Mouse (Mus musculus): Measurements from ENCODE around the gene Ltbp1. TPM values are rescaled to one million over a fixed set of nuclear protein-coding genes. Genes with fewer than 3 reads are reported as not detected.

The Ltbp1 gene
- polyA plus RNA-seq, 1 experiment from 2014 or later, result 53.9 TPM

DNA sequence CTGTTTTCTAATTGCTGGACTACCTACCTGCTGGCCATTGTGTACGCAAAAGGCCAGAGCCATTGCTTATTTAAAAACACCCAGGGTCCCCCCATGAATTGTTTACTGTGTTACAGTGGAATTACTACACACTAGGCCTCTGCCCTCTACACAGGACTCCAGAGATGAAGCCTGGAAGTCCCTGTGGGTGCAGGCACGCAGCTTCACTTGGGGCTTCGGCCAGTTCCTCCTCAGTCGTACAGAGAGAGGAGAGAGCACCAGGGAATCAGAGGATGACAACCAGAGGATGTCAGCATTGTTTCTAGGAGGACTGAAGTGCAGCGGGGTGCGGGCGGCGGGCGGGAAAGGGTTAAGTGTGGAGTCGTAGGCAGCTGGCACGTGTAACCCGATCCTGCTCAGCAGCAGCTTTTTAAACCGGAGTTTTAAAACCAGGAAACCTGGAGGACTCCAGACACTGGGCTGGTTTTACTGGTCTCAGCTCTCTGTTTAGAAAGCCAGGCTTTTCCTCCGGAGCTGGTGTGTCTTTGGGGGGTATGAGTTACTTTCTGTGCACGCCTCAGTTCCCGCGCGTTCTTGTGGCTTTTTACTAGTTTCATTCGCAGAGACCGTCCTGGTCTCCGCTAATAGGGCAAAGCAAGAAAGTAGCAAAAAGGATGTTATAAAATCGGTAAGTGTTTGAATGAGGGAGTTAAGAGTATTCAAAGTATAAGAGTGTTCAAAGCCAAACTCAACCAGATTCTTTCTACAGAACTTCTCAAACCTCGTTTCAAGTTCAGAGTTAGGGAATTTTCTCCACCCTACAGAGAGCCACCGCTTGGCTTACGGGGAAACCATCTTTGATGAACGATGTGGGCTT, 11.4 kb upstream of the Ltbp1 start:
- WGBS, result 2% methylated on average over 26 of the region's 26 CpGs

DNA sequence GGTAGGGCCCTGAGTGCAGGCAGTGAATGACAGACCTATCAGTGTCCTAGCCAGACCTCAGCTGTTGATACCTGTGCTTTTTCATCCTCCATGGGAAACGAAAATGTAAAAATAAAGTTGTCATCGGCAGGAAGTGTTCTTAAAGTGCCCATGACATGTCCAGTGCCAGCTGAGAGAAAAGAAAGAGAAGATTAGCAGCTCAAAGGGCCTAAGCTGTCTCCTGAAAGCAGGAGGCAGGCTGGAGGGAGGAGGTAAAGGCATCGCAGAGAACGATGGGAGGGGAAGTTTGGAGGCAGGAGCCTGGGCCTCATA, 10.8 kb upstream of the Ltbp1 start:
- DNase-seq (ENCODE audit: low spot score), result no peak
- H3K36me3 ChIP-seq (ENCODE audit: control insufficient read depth, insufficient read depth, low read length), result no peaks in the 10 kb centered on the region
- no peaks in the 10 kb centered on the region for H3K27me3 ChIP-seq (replicated peaks; ENCODE audit: control insufficient read depth, insufficient read depth, low read length)
- H3K27ac ChIP-seq (replicated peaks; ENCODE audit: low read depth, low read length), result peak overlapping the region; percentile 86
- WGBS, result 1% methylated on average over 4 of the region's 4 CpGs
- H3K4me1 ChIP-seq (ENCODE audit: control insufficient read depth, insufficient read depth, low read length), result peaks cover 18% of the 10 kb centered on the region
- peak overlapping the region; percentile 35 for H3K4me3 ChIP-seq (ENCODE audit: low read depth, low read length)
- peak overlapping the region; percentile 62 for H3K4me2 ChIP-seq (ENCODE audit: low read depth, low read length)
- peak; percentile 70 for ATAC-seq (ENCODE audit: low read depth)
- H3K9me3 ChIP-seq (ENCODE audit: control insufficient read depth, low read length), result peaks cover 8% of the 10 kb centered on the region; the same call in 1 of the 2 replicates
- peak overlapping the region; percentile 51 for H3K9ac ChIP-seq (ENCODE audit: low read depth, low read length)

More for the DNA sequence above, 11.4 kb upstream of the Ltbp1 start:
- H3K4me3 ChIP-seq (ENCODE audit: low read depth, low read length), result peak overlapping the region; percentile 35
- H3K9me3 ChIP-seq (ENCODE audit: control insufficient read depth, low read length), result peaks cover 8% of the 10 kb centered on the region; the same call in 1 of the 2 replicates
- peak overlapping the region; percentile 86 for H3K27ac ChIP-seq (replicated peaks; ENCODE audit: low read depth, low read length)
- H3K9ac ChIP-seq (ENCODE audit: low read depth, low read length), result peak overlapping the region; percentile 51
- no peaks in the 10 kb centered on the region for H3K36me3 ChIP-seq (ENCODE audit: control insufficient read depth, insufficient read depth, low read length)
- peak; percentile 94 for DNase-seq (ENCODE audit: low spot score)
- peak overlapping the region; percentile 62 for H3K4me2 ChIP-seq (ENCODE audit: low read depth, low read length)
- peaks cover 18% of the 10 kb centered on the region for H3K4me1 ChIP-seq (ENCODE audit: control insufficient read depth, insufficient read depth, low read length)
- peak; percentile 95 for ATAC-seq (ENCODE audit: low read depth)
- no peaks in the 10 kb centered on the region for H3K27me3 ChIP-seq (replicated peaks; ENCODE audit: control insufficient read depth, insufficient read depth, low read length)

DNA sequence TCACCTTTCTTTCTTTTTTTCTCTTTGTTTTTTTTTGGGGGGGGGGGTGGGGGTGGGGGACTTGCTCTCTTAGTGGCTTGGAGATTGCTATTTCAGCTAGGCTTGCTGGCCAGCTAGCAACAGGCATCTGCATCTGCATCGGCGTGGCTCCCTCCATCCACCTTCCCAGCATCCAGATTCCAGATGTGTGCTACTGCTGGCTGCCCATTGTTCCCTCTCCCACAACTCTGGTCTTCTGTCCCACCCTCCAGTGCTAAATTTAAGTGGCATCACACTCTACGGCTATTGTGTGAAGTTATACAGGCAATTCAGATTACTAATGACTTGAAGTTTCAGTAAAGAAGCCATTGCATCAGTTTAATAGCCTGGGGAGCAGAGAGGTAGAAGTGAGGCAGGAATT, 10.1 kb upstream of the Ltbp1 start:
- 0 out of 2 replicates have a peak, but pooled peaks cover 3% of the 10 kb centered on the region for H3K9me3 ChIP-seq (ENCODE audit: control insufficient read depth, low read length)
- WGBS, result 29% methylated on average over 3 of the region's 3 CpGs
- H3K27me3 ChIP-seq (replicated peaks; ENCODE audit: control insufficient read depth, insufficient read depth, low read length), result no peaks in the 10 kb centered on the region
- H3K4me2 ChIP-seq (ENCODE audit: low read depth, low read length), result no peak overlapping the region
- H3K27ac ChIP-seq (replicated peaks; ENCODE audit: low read depth, low read length), result peak overlapping the region; percentile 86
- ATAC-seq (ENCODE audit: low read depth) (no peak), DNase-seq (ENCODE audit: low spot score) (no peak)
- no peaks in the 10 kb centered on the region for H3K36me3 ChIP-seq (ENCODE audit: control insufficient read depth, insufficient read depth, low read length)
- no peak overlapping the region for H3K4me3 ChIP-seq (ENCODE audit: low read depth, low read length)
- H3K9ac ChIP-seq (ENCODE audit: low read depth, low read length), result peak overlapping the region; percentile 51; the same call in 1 of the 2 replicates
- peaks cover 18% of the 10 kb centered on the region for H3K4me1 ChIP-seq (ENCODE audit: control insufficient read depth, insufficient read depth, low read length)

DNA sequence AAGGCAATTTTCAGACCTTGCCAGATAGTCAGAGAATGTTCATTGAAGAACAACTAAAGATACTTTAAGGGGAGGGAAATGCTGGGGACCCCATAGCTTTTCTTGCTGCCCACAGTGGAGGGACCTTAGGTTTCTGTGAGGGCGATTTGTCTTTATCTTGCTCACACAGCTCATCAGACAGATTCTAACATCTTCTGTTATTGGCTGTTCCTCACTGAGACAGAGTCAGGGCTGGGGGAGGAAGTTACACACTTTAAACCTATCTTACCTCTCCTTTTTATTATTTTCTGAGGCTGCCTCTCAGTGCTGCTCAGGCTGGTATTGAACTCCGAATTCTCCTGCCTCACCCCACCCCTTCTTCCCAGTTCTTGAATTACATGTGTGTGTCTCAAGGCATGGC, 5.3 kb upstream of the Ltbp1 start:
- Histone ChIP-seq H3K4me3 (ENCODE audit: low read depth, low read length) (no peak overlapping the region), H3K4me2 (ENCODE audit: low read depth, low read length) (no peak overlapping the region), H3K9ac (ENCODE audit: low read depth, low read length) (no peak overlapping the region), H3K27ac (replicated peaks; ENCODE audit: low read depth, low read length) (no peak overlapping the region), H3K27me3 (replicated peaks; ENCODE audit: control insufficient read depth, insufficient read depth, low read length) (no peaks in the 10 kb centered on the region), H3K9me3 (ENCODE audit: control insufficient read depth, low read length) (0 out of 2 replicates have a peak, but pooled peaks cover 3% of the 10 kb centered on the region), H3K36me3 (ENCODE audit: control insufficient read depth, insufficient read depth, low read length) (no peaks in the 10 kb centered on the region), H3K4me1 (ENCODE audit: control insufficient read depth, insufficient read depth, low read length) (peaks cover 4% of the 10 kb centered on the region)
- ATAC-seq (ENCODE audit: low read depth) (no peak), DNase-seq (ENCODE audit: low spot score) (no peak)
- 77% methylated on average over 2 of the region's 2 CpGs for WGBS

DNA sequence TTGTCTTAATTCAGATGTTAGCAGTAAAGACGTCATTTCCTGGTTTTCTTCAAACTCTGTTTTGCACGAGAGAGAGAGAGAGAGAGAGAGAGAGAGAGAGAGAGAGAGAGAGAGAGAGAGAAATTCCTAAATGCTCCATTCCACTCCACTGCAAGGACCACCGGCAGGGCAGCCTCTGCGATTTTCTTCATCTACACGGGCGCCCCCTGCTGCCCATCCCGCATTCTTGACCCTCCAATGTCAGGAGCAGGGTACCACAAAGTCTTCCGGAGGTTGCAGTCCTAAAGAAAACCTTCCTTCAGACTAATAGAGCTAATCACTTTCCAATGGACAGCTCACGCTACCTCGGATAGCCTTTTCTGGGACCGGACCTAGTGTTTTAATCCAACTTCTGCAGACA, 548 bp upstream of the Ltbp1 start:
- H3K4me2 ChIP-seq (ENCODE audit: low read depth, low read length), result peak overlapping the region; percentile 87
- ATAC-seq (ENCODE audit: low read depth) (peak; percentile 84), DNase-seq (ENCODE audit: low spot score) (peak; percentile 94)
- H3K9me3 ChIP-seq (ENCODE audit: control insufficient read depth, low read length), result no peaks in the 10 kb centered on the region
- H3K9ac ChIP-seq (ENCODE audit: low read depth, low read length), result peak overlapping the region; percentile 88
- H3K4me1 ChIP-seq (ENCODE audit: control insufficient read depth, insufficient read depth, low read length), result peaks cover 8% of the 10 kb centered on the region
- peak overlapping the region; percentile 94 for H3K27ac ChIP-seq (replicated peaks; ENCODE audit: low read depth, low read length)
- no peaks in the 10 kb centered on the region for H3K36me3 ChIP-seq (ENCODE audit: control insufficient read depth, insufficient read depth, low read length)
- H3K4me3 ChIP-seq (ENCODE audit: low read depth, low read length), result peak overlapping the region; percentile 92
- H3K27me3 ChIP-seq (replicated peaks; ENCODE audit: control insufficient read depth, insufficient read depth, low read length), result no peaks in the 10 kb centered on the region
- WGBS, result under 1% methylated on average over 11 of the region's 11 CpGs

DNA sequence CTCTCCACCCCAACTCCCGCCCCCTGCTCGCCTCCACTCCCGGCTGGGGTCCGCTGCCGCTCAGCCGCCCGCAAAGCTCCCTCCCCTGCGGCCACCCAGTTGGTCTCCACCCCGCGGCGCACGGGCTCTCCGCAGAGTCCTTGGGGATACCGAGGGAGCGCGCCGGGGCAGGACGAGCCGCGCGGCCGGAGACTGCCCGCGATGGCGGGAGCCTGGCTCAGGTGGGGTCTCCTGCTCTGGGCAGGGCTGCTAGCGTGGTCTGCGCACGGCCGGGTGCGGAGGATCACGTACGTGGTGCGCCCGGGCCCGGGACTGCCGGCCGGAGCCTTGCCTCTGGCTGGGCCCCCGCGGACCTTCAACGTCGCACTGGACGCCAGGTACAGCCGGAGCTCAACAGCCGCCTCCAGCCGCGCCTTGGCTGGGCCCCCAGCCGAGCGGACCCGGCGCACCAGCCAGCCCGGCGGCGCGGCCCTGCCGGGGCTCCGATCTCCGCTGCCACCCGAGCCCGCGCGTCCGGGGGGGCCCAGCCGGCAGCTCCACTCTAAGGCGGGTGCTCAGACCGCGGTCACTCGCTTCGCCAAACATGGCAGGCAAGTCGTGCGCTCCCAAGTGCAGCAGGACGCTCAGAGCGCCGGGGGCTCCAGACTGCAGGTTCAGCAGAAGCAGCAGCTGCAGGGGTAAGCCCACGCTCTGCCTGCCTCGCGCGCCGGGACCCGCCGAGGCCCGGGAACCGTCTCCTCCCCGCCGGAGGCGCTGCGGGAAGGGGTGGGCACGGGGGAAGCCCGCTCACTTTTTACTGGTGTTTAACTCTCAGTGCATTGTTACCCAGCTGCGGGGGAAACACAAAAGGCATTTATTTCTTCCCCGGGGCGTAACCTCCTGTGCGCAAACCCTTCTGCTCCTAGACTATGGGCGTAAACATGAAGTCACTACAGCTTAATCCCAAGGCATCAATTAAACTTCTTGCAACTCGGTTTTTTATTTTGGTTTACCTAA, 615 bp downstream of the Ltbp1 start:
- WGBS, result 1% methylated on average over 22 of the region's 94 CpGs
- no peaks in the 10 kb centered on the region for H3K36me3 ChIP-seq (ENCODE audit: control insufficient read depth, insufficient read depth, low read length)
- H3K9ac ChIP-seq (ENCODE audit: low read depth, low read length), result peak overlapping the region; percentile 88
- H3K4me1 ChIP-seq (ENCODE audit: control insufficient read depth, insufficient read depth, low read length), result peaks cover 8% of the 10 kb centered on the region
- no peaks in the 10 kb centered on the region for H3K27me3 ChIP-seq (replicated peaks; ENCODE audit: control insufficient read depth, insufficient read depth, low read length)
- peak overlapping the region; percentile 87 for H3K4me2 ChIP-seq (ENCODE audit: low read depth, low read length)
- H3K27ac ChIP-seq (replicated peaks; ENCODE audit: low read depth, low read length), result peak overlapping the region; percentile 94
- H3K9me3 ChIP-seq (ENCODE audit: control insufficient read depth, low read length), result no peaks in the 10 kb centered on the region
- peak overlapping the region; percentile 92 for H3K4me3 ChIP-seq (ENCODE audit: low read depth, low read length)
- peak; percentile 80 for DNase-seq (ENCODE audit: low spot score)
- ATAC-seq (ENCODE audit: low read depth), result peak; percentile 75

DNA sequence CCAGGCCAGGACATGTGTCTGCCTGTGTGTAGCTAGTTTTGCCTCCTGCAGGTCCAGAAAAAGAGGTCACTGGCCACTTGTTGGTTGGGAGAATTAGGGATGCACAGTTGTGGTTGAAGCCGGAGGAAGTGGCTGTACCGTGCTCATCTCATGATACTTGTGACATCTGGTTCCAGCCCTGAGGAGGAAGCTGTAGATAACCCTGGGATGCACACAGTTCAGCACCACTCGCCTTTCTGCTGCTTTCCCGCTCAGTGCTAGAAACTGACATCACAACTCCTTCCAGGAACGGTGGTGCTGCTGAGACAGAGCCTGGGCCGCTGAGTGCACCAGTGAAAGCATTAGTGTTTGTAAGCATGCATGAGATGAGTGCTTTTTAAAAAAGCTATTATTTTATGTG, 5.6 kb downstream of the Ltbp1 start:
- DNase-seq (ENCODE audit: low spot score) (no peak), ATAC-seq (ENCODE audit: low read depth) (no peak)
- Histone ChIP-seq H3K27ac (replicated peaks; ENCODE audit: low read depth, low read length) (no peak overlapping the region), H3K36me3 (ENCODE audit: control insufficient read depth, insufficient read depth, low read length) (no peaks in the 10 kb centered on the region), H3K4me2 (ENCODE audit: low read depth, low read length) (no peak overlapping the region), H3K4me3 (ENCODE audit: low read depth, low read length) (no peak overlapping the region), H3K4me1 (ENCODE audit: control insufficient read depth, insufficient read depth, low read length) (peaks cover 23% of the 10 kb centered on the region), H3K9ac (ENCODE audit: low read depth, low read length) (no peak overlapping the region), H3K27me3 (replicated peaks; ENCODE audit: control insufficient read depth, insufficient read depth, low read length) (no peaks in the 10 kb centered on the region), H3K9me3 (ENCODE audit: control insufficient read depth, low read length) (no peaks in the 10 kb centered on the region)
- WGBS, result 76% methylated on average over 6 of the region's 6 CpGs

DNA sequence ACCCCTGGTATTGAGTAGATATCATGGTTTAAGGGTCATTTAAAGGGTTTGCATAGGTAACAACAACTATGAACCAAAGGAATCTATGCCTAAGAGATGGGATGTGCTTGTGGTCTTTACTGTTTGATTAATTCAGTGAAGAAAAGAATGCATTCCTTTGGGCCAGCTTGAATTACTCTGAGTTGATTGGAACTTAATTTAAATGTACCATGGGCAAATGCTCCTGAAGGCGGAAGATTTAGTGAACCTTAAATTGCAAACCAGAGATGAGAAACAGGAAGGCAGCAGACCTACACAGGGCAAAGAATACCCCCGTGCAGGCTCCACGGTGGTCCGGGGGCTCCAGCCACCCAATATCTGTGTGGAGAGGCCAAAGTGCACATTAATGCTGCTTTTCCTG, 7.8 kb downstream of the Ltbp1 start:
- Histone ChIP-seq H3K4me1 (ENCODE audit: control insufficient read depth, insufficient read depth, low read length) (peaks cover 22% of the 10 kb centered on the region; the same call in 1 of the 2 replicates), H3K27me3 (replicated peaks; ENCODE audit: control insufficient read depth, insufficient read depth, low read length) (no peaks in the 10 kb centered on the region), H3K9ac (ENCODE audit: low read depth, low read length) (no peak overlapping the region), H3K4me2 (ENCODE audit: low read depth, low read length) (no peak overlapping the region), H3K27ac (replicated peaks; ENCODE audit: low read depth, low read length) (no peak overlapping the region), H3K9me3 (ENCODE audit: control insufficient read depth, low read length) (no peaks in the 10 kb centered on the region), H3K36me3 (ENCODE audit: control insufficient read depth, insufficient read depth, low read length) (no peaks in the 10 kb centered on the region), H3K4me3 (ENCODE audit: low read depth, low read length) (no peak overlapping the region)
- DNase-seq (ENCODE audit: low spot score) (no peak), ATAC-seq (ENCODE audit: low read depth) (no peak)
- 69% methylated on average over 4 of the region's 4 CpGs for WGBS

Measured in embryonic facial prominence, embryonic 14.5 days (tissue).